Mouse (Mus musculus): ENCODE data around the gene Rpp40. TPM values are rescaled to one million over a fixed set of nuclear protein-coding genes. Genes with fewer than 3 reads are reported as not detected.

Rpp40 gene
- polyA plus RNA-seq, 1 experiment from 2014 or later, result 28.0 TPM

GRCm38 (mm10) chr13:35851581-35851980 is 54.6 kb downstream of the Rpp40 start:
- WGBS, result 90% methylated on average over 6 of the region's 6 CpGs
- Histone ChIP-seq H3K4me1 (replicated peaks) (peaks cover 20% of the 10 kb centered on the region), H3K27me3 (no peaks in the 10 kb centered on the region), H3K36me3 (peaks cover 3% of the 10 kb centered on the region; the same call in 1 of the 2 replicates), H3K27ac (no peak overlapping the region), H3K4me3 (replicated peaks) (no peak overlapping the region), H3K9me3 (no peaks in the 10 kb centered on the region), H3K4me2 (no peak overlapping the region), H3K9ac (replicated peaks) (no peak overlapping the region)
- ATAC-seq (ENCODE audit: insufficient number of reproducible peaks, insufficient read depth, low FRiP score, low TSS enrichment, low read depth), result no peak

DNA sequence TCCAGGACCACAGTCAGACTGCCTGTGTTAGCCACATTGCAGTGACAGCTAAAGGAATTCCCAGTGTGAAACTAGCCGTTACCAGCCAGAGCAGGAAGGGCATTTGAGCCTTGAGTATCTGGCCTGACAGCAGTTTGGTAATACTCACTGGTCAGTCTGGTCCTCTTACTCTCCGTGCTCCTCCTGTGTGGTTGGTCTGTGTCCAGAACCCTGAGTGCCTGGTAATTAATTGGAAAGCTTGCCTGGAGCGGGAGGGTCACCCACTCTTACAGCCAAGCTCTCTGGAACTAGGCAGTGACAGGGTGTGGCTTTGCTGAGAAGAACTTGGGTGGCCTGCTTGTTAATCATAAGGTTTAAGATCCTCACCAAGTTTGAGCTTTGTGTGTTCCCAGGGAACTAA is 57.5 kb downstream of the Rpp40 start:
- peaks cover 39% of the 10 kb centered on the region for H3K4me1 ChIP-seq (replicated peaks)
- 60% methylated on average over 3 of the region's 3 CpGs for WGBS
- no peak overlapping the region for H3K9ac ChIP-seq (replicated peaks)
- H3K27ac ChIP-seq, result no peak overlapping the region
- no peak for ATAC-seq (ENCODE audit: insufficient number of reproducible peaks, insufficient read depth, low FRiP score, low TSS enrichment, low read depth)
- no peak overlapping the region for H3K4me3 ChIP-seq (replicated peaks)
- no peaks in the 10 kb centered on the region for H3K27me3 ChIP-seq
- no peaks in the 10 kb centered on the region for H3K36me3 ChIP-seq
- H3K9me3 ChIP-seq, result no peaks in the 10 kb centered on the region
- no peak overlapping the region for H3K4me2 ChIP-seq

GRCm38 (mm10) chr13:35845306-35845705 is 60.9 kb downstream of the Rpp40 start:
- no peak for ATAC-seq (ENCODE audit: insufficient number of reproducible peaks, insufficient read depth, low FRiP score, low TSS enrichment, low read depth)
- Histone ChIP-seq H3K9ac (replicated peaks) (no peak overlapping the region), H3K27ac (no peak overlapping the region), H3K4me1 (replicated peaks) (peaks cover 34% of the 10 kb centered on the region), H3K4me2 (0 out of 2 replicates have a peak overlapping the region, but pooled peaks have one; percentile 0), H3K27me3 (no peaks in the 10 kb centered on the region), H3K9me3 (no peaks in the 10 kb centered on the region), H3K36me3 (peaks cover 5% of the 10 kb centered on the region; the same call in 1 of the 2 replicates), H3K4me3 (replicated peaks) (no peak overlapping the region)
- WGBS, result 27% methylated on average over 3 of the region's 3 CpGs

Other genes starting within 250 kb of the Rpp40 start
- 20.7 and 21.3 TPM in 2 replicates for gene Cdyl, start 246.5 kb downstream of the Rpp40 start, polyA plus RNA-seq (2016; fragmentation: Nextera tagmentation; extraction: Ambion mirVana)
- 1.6 and 1.9 TPM in 2 replicates for gene Ppp1r3g, start 52.5 kb upstream of the Rpp40 start, polyA plus RNA-seq (2016; fragmentation: Nextera tagmentation; extraction: Ambion mirVana)
- 27.7 and 32.4 TPM in 2 replicates for gene Fars2, start 211.1 kb upstream of the Rpp40 start, polyA plus RNA-seq (2016; fragmentation: Nextera tagmentation; extraction: Ambion mirVana)
- gene Lyrm4, start 211.2 kb upstream of the Rpp40 start, polyA plus RNA-seq (2016; fragmentation: Nextera tagmentation; extraction: Ambion mirVana), result 21.0 and 21.1 TPM in 2 replicates